Mouse (Mus musculus): ENCODE results near the gene Atg4d. TPM values are rescaled to one million over a fixed set of nuclear protein-coding genes. Genes with fewer than 3 reads are reported as not detected.
"Not testable (repeated sequence)": the region's sequence is repeated elsewhere in the genome, so short reads cannot be mapped to it uniquely, and the experiment has no call there.

The Atg4d gene
- total RNA-seq, 1 experiment from 2014 or later = 14.8 TPM

GRCm38 (mm10) chr9:21269590-21269989, 4.5 kb downstream of the Atg4d start:
- ATAC-seq (replicated peaks; ENCODE audit: low read depth, poor library complexity, severe bottlenecking) = not testable (repeated sequence)

DNA sequence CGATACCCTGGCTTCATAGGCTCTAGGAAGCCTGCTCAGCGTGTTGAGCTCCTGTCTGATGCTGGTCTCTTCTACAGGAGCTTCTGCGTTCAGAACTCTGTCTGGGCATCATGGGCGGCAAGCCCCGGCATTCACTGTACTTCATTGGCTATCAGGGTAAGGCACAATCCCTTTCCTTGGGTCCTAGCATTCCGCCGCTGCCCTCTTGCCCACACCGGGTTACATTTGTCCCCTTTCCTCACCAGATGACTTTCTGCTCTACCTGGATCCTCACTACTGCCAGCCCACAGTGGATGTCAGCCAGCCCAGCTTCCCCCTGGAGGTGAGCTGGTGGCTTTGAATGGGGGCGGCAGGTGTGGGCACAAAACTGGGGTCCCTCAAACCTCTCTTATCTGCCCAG, 7.3 kb downstream of the Atg4d start:
- ATAC-seq (replicated peaks; ENCODE audit: low read depth, poor library complexity, severe bottlenecking) = no peak

DNA sequence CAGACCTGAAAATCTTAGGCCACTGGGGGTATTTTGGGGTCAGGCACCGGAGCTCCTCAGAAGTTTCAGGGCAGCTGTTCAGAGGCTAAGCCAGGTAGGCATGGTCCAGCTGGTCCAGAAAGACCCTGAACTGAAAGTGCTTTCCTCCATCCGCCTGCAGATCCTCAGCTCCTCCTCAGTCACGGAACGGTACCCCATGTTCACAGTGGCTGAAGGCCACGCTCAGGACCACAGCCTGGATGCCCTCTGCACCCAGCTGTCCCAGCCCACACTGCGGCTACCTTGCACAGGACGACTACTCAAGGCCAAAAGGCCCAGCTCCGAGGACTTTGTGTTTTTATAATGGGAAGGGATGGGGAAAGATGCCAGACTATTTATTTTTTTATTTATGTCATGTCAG, 8.0 kb downstream of the Atg4d start:
- ATAC-seq (replicated peaks; ENCODE audit: low read depth, poor library complexity, severe bottlenecking) = no peak

- no peak for ATAC-seq (replicated peaks; ENCODE audit: low read depth, poor library complexity, severe bottlenecking)
Measured at GRCm38 (mm10) chr9:21273520-21274228, 8.6 kb downstream of the Atg4d start.

- no peak; the same call in 1 of the 2 replicates for ATAC-seq (replicated peaks; ENCODE audit: low read depth, poor library complexity, severe bottlenecking)
Measured at GRCm38 (mm10) chr9:21274336-21274735, 9.2 kb downstream of the Atg4d start.

GRCm38 (mm10) chr9:21275013-21275710, 10.1 kb downstream of the Atg4d start:
- no peak for ATAC-seq (replicated peaks; ENCODE audit: low read depth, poor library complexity, severe bottlenecking)

DNA sequence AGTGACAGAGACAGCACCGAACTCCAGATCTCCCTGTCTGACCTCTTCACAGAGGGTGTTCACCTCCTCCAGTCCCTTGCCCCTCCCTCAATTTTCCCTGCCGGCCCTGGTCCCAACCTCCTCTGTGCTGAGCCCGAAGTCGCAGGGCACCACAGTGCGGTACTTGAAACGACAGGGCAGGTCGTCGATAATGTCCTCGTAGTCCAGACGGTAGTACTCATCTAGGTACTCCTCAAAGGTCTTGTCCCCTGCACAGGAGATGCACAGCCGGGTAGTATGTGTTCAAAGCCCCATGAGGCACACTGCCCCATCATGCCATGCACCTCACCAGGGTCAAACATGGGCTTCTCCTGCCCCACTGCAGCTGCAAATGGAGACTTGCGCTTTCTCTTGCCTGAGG, 10.6 kb downstream of the Atg4d start:
- ATAC-seq (replicated peaks; ENCODE audit: low read depth, poor library complexity, severe bottlenecking) = no peak

DNA sequence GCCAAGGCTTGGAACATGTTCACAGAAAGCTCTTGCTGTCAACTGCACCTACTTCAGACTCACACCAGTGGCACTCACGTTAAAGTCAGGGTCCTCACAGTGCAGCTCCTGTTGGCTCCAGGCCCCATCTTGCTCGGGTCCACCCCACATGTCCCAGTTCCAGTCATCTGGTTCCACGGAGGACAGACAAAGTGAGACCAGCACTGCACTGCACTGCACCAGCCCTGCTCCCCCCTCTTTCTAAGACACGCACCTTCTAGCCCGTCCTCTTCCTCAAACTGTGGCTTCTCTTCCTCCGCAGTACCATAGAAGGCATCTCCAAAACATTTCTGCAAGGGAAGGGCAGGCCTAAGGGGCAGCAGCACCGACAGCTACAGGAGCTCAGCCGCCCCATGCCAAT, 11.2 kb downstream of the Atg4d start:
- no peak for ATAC-seq (replicated peaks; ENCODE audit: low read depth, poor library complexity, severe bottlenecking)

- ATAC-seq (replicated peaks; ENCODE audit: low read depth, poor library complexity, severe bottlenecking) = no peak
Measured at GRCm38 (mm10) chr9:21277776-21278175, 12.7 kb downstream of the Atg4d start.

DNA sequence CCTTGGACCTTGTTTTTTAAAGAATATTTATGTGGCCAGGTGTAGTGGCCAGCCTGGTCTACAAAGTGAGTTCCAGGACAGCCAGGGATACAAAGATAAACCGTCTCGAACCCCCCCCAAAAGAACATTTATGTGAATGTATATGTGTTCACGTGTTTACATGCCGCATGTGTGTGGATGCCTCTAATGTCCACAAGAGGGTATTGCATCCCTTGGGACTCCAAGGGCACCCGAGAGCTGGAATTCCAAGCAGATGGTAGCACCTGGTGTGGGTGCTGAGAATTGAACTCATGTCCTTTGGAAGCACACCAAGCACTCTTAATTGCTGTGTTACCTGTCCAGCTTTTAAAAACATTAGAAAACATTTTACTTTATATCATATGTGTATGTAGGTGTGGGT, 18.5 kb downstream of the Atg4d start:
- ATAC-seq (replicated peaks; ENCODE audit: low read depth, poor library complexity, severe bottlenecking) = no peak

- no peak for ATAC-seq (replicated peaks; ENCODE audit: low read depth, poor library complexity, severe bottlenecking)
Measured at GRCm38 (mm10) chr9:21283994-21284393, 18.9 kb downstream of the Atg4d start.

- ATAC-seq (replicated peaks; ENCODE audit: low read depth, poor library complexity, severe bottlenecking) = peak; percentile 6; the same call in 1 of the 2 replicates
Measured at GRCm38 (mm10) chr9:21286753-21287152, 21.7 kb downstream of the Atg4d start.

GRCm38 (mm10) chr9:21287571-21288402, 22.7 kb downstream of the Atg4d start, which contains the start of gene Kri1:
Kri1 (minus strand) TSS chr9:21287969.
- peak; percentile 67 for ATAC-seq (replicated peaks; ENCODE audit: low read depth, poor library complexity, severe bottlenecking)

GRCm38 (mm10) chr9:21288404-21289336, 23.6 kb downstream of the Atg4d start:
- no peak for ATAC-seq (replicated peaks; ENCODE audit: low read depth, poor library complexity, severe bottlenecking)

GRCm38 (mm10) chr9:21289337-21289671, 24.2 kb downstream of the Atg4d start:
- ATAC-seq (replicated peaks; ENCODE audit: low read depth, poor library complexity, severe bottlenecking) = no peak

DNA sequence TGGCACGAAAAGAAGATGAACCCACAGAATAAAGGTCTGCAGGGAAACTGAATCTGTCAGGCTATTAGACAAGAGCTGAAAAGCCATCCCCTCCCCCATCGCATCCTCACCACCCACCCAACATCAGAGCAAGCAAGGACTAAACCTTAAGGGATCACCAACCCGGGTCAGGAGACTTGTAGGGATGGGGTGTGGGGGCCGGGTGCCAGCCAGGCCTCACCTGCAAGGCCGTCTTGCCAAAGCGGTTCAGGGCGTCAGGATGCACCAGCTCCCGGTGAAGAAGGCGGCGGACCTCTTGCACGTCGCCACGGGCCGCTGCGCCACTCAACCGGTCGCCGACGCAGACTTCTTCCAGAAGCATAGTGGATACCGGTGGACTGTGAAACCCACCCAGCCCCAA, 25.5 kb downstream of the Atg4d start:
- no peak for ATAC-seq (replicated peaks; ENCODE audit: low read depth, poor library complexity, severe bottlenecking)

DNA sequence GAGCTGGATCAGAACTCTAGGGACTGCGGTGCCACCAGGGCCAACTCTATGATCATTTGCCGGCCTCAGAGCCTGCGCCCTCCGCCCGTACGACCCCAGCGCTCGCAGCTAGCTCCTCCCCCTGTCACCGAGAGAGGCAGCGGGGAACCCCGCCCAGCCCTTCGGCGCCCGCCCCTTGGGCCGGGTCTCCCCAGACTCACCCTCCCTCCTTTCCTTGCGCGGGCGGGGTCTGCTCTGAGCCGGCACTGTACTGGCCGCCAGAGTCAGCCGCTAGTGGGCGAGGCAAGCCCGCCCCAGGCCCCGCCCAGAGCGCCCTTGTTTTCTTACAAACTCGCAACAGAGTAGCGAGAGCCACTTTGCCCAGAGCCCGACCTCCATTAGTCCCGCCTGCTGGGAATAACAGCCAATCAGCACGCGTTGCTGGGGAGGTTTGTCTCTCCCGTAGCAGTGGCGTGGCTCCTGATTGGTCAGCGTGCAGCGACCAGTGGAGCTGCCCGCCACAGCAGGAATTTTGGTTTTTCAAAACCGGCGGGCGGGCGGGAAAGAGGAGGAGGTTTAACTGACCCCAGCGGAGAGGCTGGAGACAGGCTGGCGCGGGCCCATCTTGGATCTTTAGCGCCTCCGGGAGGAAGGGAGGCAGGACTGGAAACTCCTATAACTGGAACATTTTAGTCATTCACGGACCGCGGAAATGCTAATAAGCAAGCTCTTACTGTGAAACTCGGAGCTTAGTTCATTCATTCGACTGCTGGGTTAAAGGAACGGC, 26.1 kb downstream of the Atg4d start, which contains the start of gene Cdkn2d:
Gene Cdkn2d, minus strand, starts transcription at position 386 of the 766 bp plus-strand sequence.
- peak; percentile 68 for ATAC-seq (replicated peaks; ENCODE audit: low read depth, poor library complexity, severe bottlenecking)

- ATAC-seq (replicated peaks; ENCODE audit: low read depth, poor library complexity, severe bottlenecking) = not testable (repeated sequence)
Measured at GRCm38 (mm10) chr9:21291868-21292267, 26.8 kb downstream of the Atg4d start.

GRCm38 (mm10) chr9:21292271-21292670, 27.2 kb downstream of the Atg4d start:
- ATAC-seq (replicated peaks; ENCODE audit: low read depth, poor library complexity, severe bottlenecking) = no peak

Measured in common myeloid progenitor, adult 5-6 weeks (primary cell).